Comparison of ENCODE assay signal across 8 mouse cellular contexts in genomic region chr15:84923508-84924181, GRCm38 (mm10). TPM values are rescaled to one million over a fixed set of nuclear protein-coding genes. Genes with fewer than 3 reads are reported as not detected.
DNase-seq lines count a peak whose midpoint lies in the region; ATAC-seq and TF ChIP-seq lines count a peak whose summit lies in the region.

No protein-coding gene starts in this region.

- H3K27ac ChIP-seq in heart, embryonic 10.5 days = peak overlapping the region; percentile 99
- peak overlapping the region; percentile 97 for H3K27ac ChIP-seq in embryonic facial prominence, embryonic 14.5 days (replicated peaks; ENCODE audit: low read depth, low read length)
- H3K27ac ChIP-seq in intestine, embryonic 16.5 days (ENCODE audit: low read length) = peak overlapping the region; percentile 97
- H3K27ac ChIP-seq in midbrain, embryonic 15.5 days = peak overlapping the region; percentile 95

- H3K4me2 ChIP-seq in embryonic facial prominence, embryonic 14.5 days (ENCODE audit: low read depth, low read length) = peak overlapping the region; percentile 84
- peak overlapping the region; percentile 50 for H3K4me2 ChIP-seq in intestine, embryonic 16.5 days (ENCODE audit: low read depth, low read length)
- peak overlapping the region; percentile 86 for H3K4me2 ChIP-seq in midbrain, embryonic 15.5 days

- peaks cover 23% of the 10 kb centered on the region for H3K36me3 ChIP-seq in heart, embryonic 10.5 days
- peaks cover 56% of the 10 kb centered on the region for H3K36me3 ChIP-seq in E14TG2a.4 (ENCODE audit: insufficient read depth, low read length)
- peaks cover 16% of the 10 kb centered on the region for H3K36me3 ChIP-seq in embryonic facial prominence, embryonic 14.5 days (ENCODE audit: control insufficient read depth, insufficient read depth, low read length)
- no peaks in the 10 kb centered on the region; the same call in 1 of the 2 replicates for H3K36me3 ChIP-seq in intestine, embryonic 16.5 days (ENCODE audit: control insufficient read depth, insufficient read depth, low read length)
- peaks cover 7% of the 10 kb centered on the region; the same call in 1 of the 2 replicates for H3K36me3 ChIP-seq in midbrain, embryonic 15.5 days (replicated peaks)

- ATAC-seq in embryonic facial prominence, embryonic 14.5 days (ENCODE audit: low read depth) = peak; percentile 75
- ATAC-seq in intestine, embryonic 16.5 days = peak; percentile 84
- peak; percentile 83 for ATAC-seq in midbrain, embryonic 15.5 days (replicated peaks)

- no peaks in the 10 kb centered on the region for H3K27me3 ChIP-seq in heart, embryonic 10.5 days (ENCODE audit: insufficient read depth, poor library complexity, severe bottlenecking)
- no peaks in the 10 kb centered on the region for H3K27me3 ChIP-seq in E14TG2a.4 (ENCODE audit: insufficient read depth, low read length)
- no peaks in the 10 kb centered on the region for H3K27me3 ChIP-seq in embryonic facial prominence, embryonic 14.5 days (replicated peaks; ENCODE audit: control insufficient read depth, insufficient read depth, low read length)
- H3K27me3 ChIP-seq in intestine, embryonic 16.5 days (replicated peaks; ENCODE audit: control insufficient read depth, insufficient read depth, low read length) = no peaks in the 10 kb centered on the region
- H3K27me3 ChIP-seq in midbrain, embryonic 15.5 days (replicated peaks) = no peaks in the 10 kb centered on the region

- no peak for DNase-seq in heart, embryonic 10.5 days (ENCODE audit: low spot score)
- DNase-seq in heart, adult 18-20 months = no peak
- DNase-seq in embryonic facial prominence, embryonic 14.5 days (ENCODE audit: low spot score) = peak; percentile 20
- no peak for DNase-seq in thymus, postnatal 36 days
- DNase-seq in right cerebral cortex, postnatal 25 days = no peak

- TF ChIP-seq CTCF in E14TG2a.4 (conservative IDR thresholded peaks at IDR 0.05; ENCODE audit: low read length) = no peak

- H3K4me1 ChIP-seq in heart, embryonic 10.5 days = peaks cover 23% of the 10 kb centered on the region
- peaks cover 44% of the 10 kb centered on the region for H3K4me1 ChIP-seq in E14TG2a.4 (replicated peaks; ENCODE audit: low read depth, low read length)
- peaks cover 5% of the 10 kb centered on the region; the same call in 1 of the 2 replicates for H3K4me1 ChIP-seq in embryonic facial prominence, embryonic 14.5 days (ENCODE audit: control insufficient read depth, insufficient read depth, low read length)
- peaks cover 14% of the 10 kb centered on the region for H3K4me1 ChIP-seq in intestine, embryonic 16.5 days (ENCODE audit: control insufficient read depth, insufficient read depth, low read length)
- peaks cover 31% of the 10 kb centered on the region for H3K4me1 ChIP-seq in midbrain, embryonic 15.5 days

- H3K9me3 ChIP-seq in heart, embryonic 10.5 days = no peaks in the 10 kb centered on the region
- H3K9me3 ChIP-seq in E14TG2a.4 (ENCODE audit: low read length) = no peaks in the 10 kb centered on the region
- no peaks in the 10 kb centered on the region for H3K9me3 ChIP-seq in embryonic facial prominence, embryonic 14.5 days (ENCODE audit: control insufficient read depth, low read length)
- H3K9me3 ChIP-seq in intestine, embryonic 16.5 days (ENCODE audit: control insufficient read depth, low read length) = no peaks in the 10 kb centered on the region
- H3K9me3 ChIP-seq in midbrain, embryonic 15.5 days = no peaks in the 10 kb centered on the region

- WGBS in heart, embryonic 10.5 days = under 1% methylated on average over 54 of the region's 68 CpGs
- WGBS in embryonic facial prominence, embryonic 14.5 days = 0% methylated on average over 33 of the region's 68 CpGs
- WGBS in intestine, embryonic 16.5 days = under 1% methylated on average over 68 of the region's 68 CpGs
- under 1% methylated on average over 54 of the region's 68 CpGs for WGBS in midbrain, embryonic 15.5 days

- H3K4me3 ChIP-seq in heart, embryonic 10.5 days = peak overlapping the region; percentile 96
- peak overlapping the region; percentile 97 for H3K4me3 ChIP-seq in E14TG2a.4 (replicated peaks; ENCODE audit: low read length)
- H3K4me3 ChIP-seq in embryonic facial prominence, embryonic 14.5 days (ENCODE audit: low read depth, low read length) = peak overlapping the region; percentile 99
- peak overlapping the region; percentile 97 for H3K4me3 ChIP-seq in intestine, embryonic 16.5 days (ENCODE audit: low read length)
- H3K4me3 ChIP-seq in midbrain, embryonic 15.5 days = peak overlapping the region; percentile 82

- H3K9ac ChIP-seq in embryonic facial prominence, embryonic 14.5 days (ENCODE audit: low read depth, low read length) = peak overlapping the region; percentile 97
- peak overlapping the region; percentile 98 for H3K9ac ChIP-seq in intestine, embryonic 16.5 days (ENCODE audit: low read depth, low read length)
- peak overlapping the region; percentile 80 for H3K9ac ChIP-seq in midbrain, embryonic 15.5 days

RNA-seq across cellular contexts. Expression of gene Nup50, which starts 0.4 kb away (rescaled TPM):
- 34.0 and 42.5 TPM in 2 replicates for polyA plus RNA-seq in heart, embryonic 10.5 days (2016; fragmentation: Nextera tagmentation; extraction: Ambion mirVana)
- 10 to 100 TPM; 15.5 to 17.7 TPM for total RNA-seq in heart, adult 18-20 months (2021)
- 27.4 and 28.6 TPM in 2 replicates for polyA plus RNA-seq in embryonic facial prominence, embryonic 14.5 days (2014; fragmentation: Nextera tagmentation; extraction: Ambion mirVana)
- polyA plus RNA-seq in intestine, embryonic 16.5 days (2015; fragmentation: Nextera tagmentation; extraction: Ambion mirVana) = 31.5 and 32.7 TPM in 2 replicates
- 25.4 and 26.2 TPM in 2 replicates for polyA plus RNA-seq in midbrain, embryonic 15.5 days (2015; fragmentation: Nextera tagmentation; extraction: Ambion mirVana)

RNA-seq across cellular contexts. Expression of gene Gm29666, which starts 3.8 kb away (rescaled TPM):
- 0.87 and 1.2 TPM in 2 replicates for polyA plus RNA-seq in heart, embryonic 10.5 days (2016; fragmentation: Nextera tagmentation; extraction: Ambion mirVana)
- under 1 TPM; 0.08 to 0.10 TPM for total RNA-seq in heart, adult 18-20 months (2021)
- 0.28 and 0.33 TPM in 2 replicates for polyA plus RNA-seq in embryonic facial prominence, embryonic 14.5 days (2014; fragmentation: Nextera tagmentation; extraction: Ambion mirVana)
- 0.62 TPM in 2 replicates for polyA plus RNA-seq in intestine, embryonic 16.5 days (2015; fragmentation: Nextera tagmentation; extraction: Ambion mirVana)
- 0.83 and 0.96 TPM in 2 replicates for polyA plus RNA-seq in midbrain, embryonic 15.5 days (2015; fragmentation: Nextera tagmentation; extraction: Ambion mirVana)
